Mouse (Mus musculus) limb, embryonic 11.5 days (tissue): ENCODE results near the gene Ggps1. TPM values are rescaled to one million over a fixed set of nuclear protein-coding genes. Genes with fewer than 3 reads are reported as not detected.
A peak's percentile ranks its signal among the peaks of the same experiment; 100 is the strongest.

Experiments used
- ATAC-seq: fragments of 200-750 bp; cut with Nextera tagmentation; 2 replicates; pipeline ENCODE4 v1.8.0; 2017; ENCODE audit warnings: low read depth; ENCODE audit not compliant: insufficient number of reproducible peaks, low FRiP score, low TSS enrichment
- DNase-seq: peaks from one replicate; pipeline ENCODE4 v3.0.0-alpha.2; 2015; ENCODE audit warnings: low spot score
- H3K27ac ChIP-seq: fragments of 300-500 bp; sonication (generic); replicated peaks from 2 replicates; pipeline ENCODE4 v1.5.1; 2014; ENCODE audit warnings: low read depth, mild to moderate bottlenecking, low read length
- H3K27me3 ChIP-seq: fragments of 300-500 bp; sonication (generic); 2 replicates; pipeline ENCODE4 v1.6.1; 2014; ENCODE audit warnings: mild to moderate bottlenecking, low read length, mixed read lengths; ENCODE audit not compliant: control insufficient read depth, insufficient read depth
- H3K36me3 ChIP-seq: fragments of 300-500 bp; sonication (generic); 2 replicates; pipeline ENCODE4 v1.6.1; 2014; ENCODE audit warnings: mild to moderate bottlenecking, low read length, moderate library complexity, mixed read lengths; ENCODE audit not compliant: control insufficient read depth, insufficient read depth
- H3K4me1 ChIP-seq: fragments of 300-500 bp; sonication (generic); 2 replicates; pipeline ENCODE4 v1.6.1; 2014; ENCODE audit warnings: low read length, mixed read lengths; ENCODE audit not compliant: control insufficient read depth, insufficient read depth
- H3K4me2 ChIP-seq: fragments of 300-500 bp; sonication (generic); 2 replicates; pipeline ENCODE4 v1.6.1; 2014; ENCODE audit warnings: low read depth, mild to moderate bottlenecking, moderate library complexity; ENCODE audit not compliant: severe bottlenecking
- H3K4me3 ChIP-seq: fragments of 300-500 bp; sonication (generic); 2 replicates; pipeline ENCODE4 v1.5.1; 2014; ENCODE audit warnings: low read depth, low read length
- H3K9ac ChIP-seq: fragments of 300-500 bp; sonication (generic); 2 replicates; pipeline ENCODE4 v1.6.1; 2014; ENCODE audit warnings: mild to moderate bottlenecking, low read length
- H3K9me3 ChIP-seq: fragments of 300-500 bp; sonication (generic); 2 replicates; pipeline ENCODE4 v1.6.1; 2016; ENCODE audit warnings: low read length; ENCODE audit not compliant: control insufficient read depth
- WGBS: fragments of 180-500 bp; shearing (Covaris S2); extraction: QIAGEN DNeasy Blood & Tissue Kit; methylation state at CpG from one replicate; pipeline ENCODE4 v1.1.7; 2014; 5-methylcytosine and 5-hydroxymethylcytosine counted together
- polyA plus RNA-seq: library from polyadenylated mRNA; unstranded; fragments of >200 nt; fragmentation: Nextera tagmentation; extraction: Ambion mirVana; gene quantifications from 2 replicates; pipeline ENCODE4 v1.2.1, GENCODE M21; 2014

Gene Ggps1
- polyA plus RNA-seq, 1 experiment from 2014 or later = 59.8 TPM

- Histone ChIP-seq H3K27ac (no peak overlapping the region), H3K27me3 (no peaks in the 10 kb centered on the region), H3K4me3 (no peak overlapping the region), H3K4me1 (no peaks in the 10 kb centered on the region), H3K9ac (no peak overlapping the region), H3K9me3 (no peaks in the 10 kb centered on the region), H3K36me3 (no peaks in the 10 kb centered on the region), H3K4me2 (no peak overlapping the region)
- ATAC-seq = no peak
- no peak for DNase-seq
Observed at GRCm38 (mm10) chr13:14068035-14068434, 4.7 kb upstream of the Ggps1 start.

- Histone ChIP-seq H3K9ac (no peak overlapping the region), H3K36me3 (no peaks in the 10 kb centered on the region), H3K9me3 (no peaks in the 10 kb centered on the region), H3K27ac (no peak overlapping the region), H3K4me3 (no peak overlapping the region), H3K27me3 (no peaks in the 10 kb centered on the region), H3K4me1 (no peaks in the 10 kb centered on the region), H3K4me2 (no peak overlapping the region)
- 83% methylated on average over 1 of the region's 1 CpGs for WGBS
- no peak for DNase-seq
- ATAC-seq = no peak
Observed at GRCm38 (mm10) chr13:14065701-14066100, 2.4 kb upstream of the Ggps1 start.

DNA sequence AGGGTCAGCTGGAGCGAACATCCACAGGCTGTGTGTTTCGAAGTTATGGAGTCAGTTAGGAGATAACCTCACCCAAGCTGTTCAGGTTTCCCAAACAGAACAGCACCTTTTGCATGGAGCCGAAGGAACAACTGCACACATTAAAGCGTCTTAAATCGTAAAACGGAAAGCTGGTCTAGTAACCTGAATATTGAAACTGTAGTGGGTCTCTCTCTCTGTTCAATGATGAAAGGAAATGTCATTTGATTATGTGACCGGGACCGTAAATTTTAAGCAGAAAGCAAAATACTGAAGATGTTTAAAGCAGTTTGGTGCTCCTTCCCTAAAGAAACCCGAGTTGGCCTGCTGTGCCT is 1.7 kb upstream of the Ggps1 start:
- no peak overlapping the region for H3K27ac ChIP-seq
- H3K4me3 ChIP-seq = peak overlapping the region; percentile 97

DNA sequence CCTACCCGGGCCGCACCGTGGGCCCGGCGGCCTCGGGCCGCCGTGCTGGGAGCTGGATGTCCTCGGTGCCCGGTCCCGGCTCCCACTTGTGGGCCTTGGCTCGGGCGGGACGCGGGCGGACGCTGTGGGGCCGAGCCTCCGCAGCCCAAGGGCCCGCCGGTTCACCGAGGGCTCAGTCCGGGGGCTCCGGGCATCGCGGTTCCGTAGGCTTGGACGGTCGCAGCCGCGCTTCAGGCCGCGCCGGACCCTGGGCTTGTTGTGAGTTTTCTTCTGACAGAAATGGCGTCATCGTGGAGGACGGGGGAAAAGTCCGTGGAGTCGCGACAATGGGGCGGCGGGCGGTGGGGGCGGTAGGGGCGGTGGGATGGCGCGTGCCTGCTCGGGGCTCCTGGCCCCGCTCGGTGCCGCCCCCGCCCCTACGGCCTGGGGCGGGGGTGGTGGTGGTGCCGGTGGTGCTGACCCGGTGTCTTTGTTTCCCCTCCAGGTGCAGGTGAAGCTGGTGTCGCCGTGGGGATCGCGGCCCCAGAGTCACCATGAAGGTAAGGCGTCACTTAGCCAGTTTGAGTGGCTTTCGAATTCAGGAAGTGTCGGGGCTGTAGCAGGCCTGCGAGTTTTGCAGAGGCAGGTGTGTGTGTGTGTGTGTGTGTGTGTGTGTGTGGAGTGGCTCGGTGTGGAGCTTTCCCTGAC is 1.2 kb upstream of the Ggps1 start:
- H3K4me3 ChIP-seq = peak overlapping the region; percentile 97
- H3K27me3 ChIP-seq = no peaks in the 10 kb centered on the region
- ATAC-seq = no peak
- H3K36me3 ChIP-seq = no peaks in the 10 kb centered on the region
- DNase-seq = peak; percentile 43
- peak overlapping the region; percentile 62 for H3K4me2 ChIP-seq
- H3K27ac ChIP-seq = peak overlapping the region; percentile 83
- WGBS = under 1% methylated on average over 55 of the region's 65 CpGs
- no peaks in the 10 kb centered on the region for H3K4me1 ChIP-seq
- H3K9ac ChIP-seq = peak overlapping the region; percentile 98
- H3K9me3 ChIP-seq = no peaks in the 10 kb centered on the region

More for the DNA sequence above, 1.7 kb upstream of the Ggps1 start:
- no peaks in the 10 kb centered on the region for H3K4me1 ChIP-seq
- no peaks in the 10 kb centered on the region for H3K36me3 ChIP-seq
- WGBS = 19% methylated on average over 9 of the region's 9 CpGs
- H3K27me3 ChIP-seq = no peaks in the 10 kb centered on the region
- ATAC-seq (no peak), DNase-seq (no peak)
- H3K4me2 ChIP-seq = peak overlapping the region; percentile 62
- no peaks in the 10 kb centered on the region for H3K9me3 ChIP-seq
- peak overlapping the region; percentile 98 for H3K9ac ChIP-seq

- H3K4me3 ChIP-seq = peak overlapping the region; percentile 97
- no peak for DNase-seq
- H3K27ac ChIP-seq = peak overlapping the region; percentile 83
- WGBS = 1% methylated on average over 25 of the region's 31 CpGs
- H3K4me1 ChIP-seq = no peaks in the 10 kb centered on the region
- no peaks in the 10 kb centered on the region for H3K27me3 ChIP-seq
- H3K9me3 ChIP-seq = no peaks in the 10 kb centered on the region
- ATAC-seq = no peak; the same call in 1 of the 2 replicates
- peak overlapping the region; percentile 62 for H3K4me2 ChIP-seq
- peak overlapping the region; percentile 98 for H3K9ac ChIP-seq
- H3K36me3 ChIP-seq = peaks cover 1% of the 10 kb centered on the region; the same call in 1 of the 2 replicates
Observed at GRCm38 (mm10) chr13:14063942-14064271, 619 bp upstream of the Ggps1 start.

GRCm38 (mm10) chr13:14062209-14063012 is 877 bp downstream of the Ggps1 start:
- no peak for ATAC-seq
- Histone ChIP-seq H3K27me3 (no peaks in the 10 kb centered on the region), H3K27ac (peak overlapping the region; percentile 76; the same call in 1 of the 2 replicates), H3K4me2 (peak overlapping the region; percentile 53), H3K4me3 (peak overlapping the region; percentile 97), H3K4me1 (no peaks in the 10 kb centered on the region), H3K9ac (peak overlapping the region; percentile 75), H3K36me3 (peaks cover 3% of the 10 kb centered on the region; the same call in 1 of the 2 replicates), H3K9me3 (no peaks in the 10 kb centered on the region)
- WGBS = 7% methylated on average over 11 of the region's 11 CpGs
- DNase-seq = no peak

DNA sequence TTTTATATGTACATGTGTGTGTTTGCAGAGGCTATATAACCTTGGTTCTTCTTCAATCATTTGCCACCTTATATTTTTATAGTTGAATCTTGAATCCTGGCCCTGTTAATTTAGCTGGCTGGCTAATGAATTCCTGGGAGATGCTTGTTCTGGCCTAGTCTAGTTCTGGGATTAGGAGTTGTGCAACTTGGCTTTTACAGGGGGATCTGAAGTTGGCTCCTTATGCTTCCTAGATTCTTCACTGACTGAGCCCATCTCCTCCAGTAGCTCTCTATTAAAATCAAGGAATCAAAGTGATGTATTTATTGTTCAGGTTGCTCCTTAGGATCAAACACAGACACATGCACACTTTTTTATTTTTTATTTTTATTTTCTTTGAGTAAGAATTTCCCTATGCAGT is 3.7 kb downstream of the Ggps1 start:
- H3K27me3 ChIP-seq = no peaks in the 10 kb centered on the region
- peaks cover 3% of the 10 kb centered on the region; the same call in 1 of the 2 replicates for H3K36me3 ChIP-seq
- no peaks in the 10 kb centered on the region for H3K4me1 ChIP-seq
- ATAC-seq (no peak), DNase-seq (no peak)
- no peak overlapping the region for H3K9ac ChIP-seq
- no peak overlapping the region for H3K27ac ChIP-seq
- no peak overlapping the region for H3K4me3 ChIP-seq
- no peak overlapping the region for H3K4me2 ChIP-seq
- H3K9me3 ChIP-seq = no peaks in the 10 kb centered on the region

- Histone ChIP-seq H3K27ac (no peak overlapping the region), H3K36me3 (peaks cover 6% of the 10 kb centered on the region; the same call in 1 of the 2 replicates), H3K4me1 (no peaks in the 10 kb centered on the region), H3K9me3 (no peaks in the 10 kb centered on the region), H3K4me3 (no peak overlapping the region), H3K4me2 (no peak overlapping the region), H3K27me3 (no peaks in the 10 kb centered on the region), H3K9ac (no peak overlapping the region)
- ATAC-seq (no peak), DNase-seq (no peak)
- WGBS = 90% methylated on average over 3 of the region's 3 CpGs
Observed at GRCm38 (mm10) chr13:14056801-14057200, 6.5 kb downstream of the Ggps1 start.
